Mouse (Mus musculus): ENCODE measurements around the gene H2-M10.3.
A peak's percentile ranks its signal among the peaks of the same experiment; 100 is the strongest.
"Not testable (repeated sequence)": the region's sequence is repeated elsewhere in the genome, so short reads cannot be mapped to it uniquely, and the experiment has no call there.

Gene H2-M10.3

GRCm38 (mm10) chr17:36368317-36368716 lies at the start of gene H2-M10.3:
H2-M10.3 (minus strand) TSS chr17:36368417.
- DNase-seq, result not testable (repeated sequence)

DNA sequence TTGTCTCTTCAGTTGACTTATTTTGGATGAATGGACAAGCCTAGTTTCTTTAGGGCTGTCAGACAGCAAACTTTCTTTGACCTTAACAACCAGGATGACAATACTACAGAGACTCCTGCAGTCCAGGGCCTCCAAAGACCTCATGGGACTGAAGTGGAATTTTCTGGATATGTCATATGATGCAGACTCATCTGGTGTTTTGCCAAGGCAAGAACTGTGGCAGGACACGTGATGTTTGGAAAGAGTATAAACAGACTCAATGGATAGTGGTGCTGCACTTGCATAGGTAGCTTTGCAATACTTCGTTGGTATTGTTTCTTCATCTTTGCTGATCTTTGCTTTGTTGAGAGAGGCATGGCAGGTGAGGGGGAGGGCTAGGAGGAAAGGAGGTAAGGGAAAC lies 49.2 kb upstream of the H2-M10.3 start:
- no peak for DNase-seq

- DNase-seq, result no peak
Measured at GRCm38 (mm10) chr17:36415407-36415806, 47.2 kb upstream of the H2-M10.3 start.

DNA sequence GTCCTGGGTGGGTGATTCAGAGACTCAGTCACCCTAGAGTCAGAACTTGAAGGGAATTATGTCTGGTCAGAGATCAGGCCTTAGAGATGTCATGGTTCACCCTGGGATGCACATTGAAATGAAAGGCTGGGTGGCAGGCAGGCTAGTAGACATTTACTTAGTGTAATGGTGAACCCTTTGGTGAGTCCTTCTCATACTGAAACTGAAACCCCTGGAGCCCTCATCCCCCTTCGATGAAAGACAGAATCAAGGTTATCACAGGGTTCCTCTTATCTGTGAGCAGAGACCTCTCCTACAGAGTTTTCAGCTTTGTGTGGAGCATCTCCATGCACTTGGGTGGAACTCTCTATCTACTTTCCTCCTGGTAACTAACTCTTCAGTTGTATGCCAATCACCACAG lies 46.1 kb upstream of the H2-M10.3 start:
- DNase-seq, result no peak

DNA sequence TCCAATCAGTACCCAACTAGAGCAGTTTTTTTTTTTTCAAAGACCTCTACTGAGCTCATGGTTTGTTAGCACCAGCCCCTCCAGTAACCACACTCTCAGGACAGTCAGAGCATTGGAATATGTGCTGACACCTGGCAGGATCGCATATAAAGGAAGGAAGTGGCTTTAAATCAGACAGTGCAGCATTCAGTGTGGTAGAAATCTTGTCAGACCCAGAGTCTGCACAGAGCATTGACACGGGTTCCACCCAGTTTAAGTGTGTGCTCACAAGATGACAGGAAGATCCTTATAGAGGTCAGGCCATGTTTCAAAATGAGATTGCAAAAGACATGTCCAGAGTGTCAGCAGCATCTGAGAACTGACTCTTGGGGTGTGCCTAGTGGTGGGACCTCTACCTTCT lies 21.7 kb upstream of the H2-M10.3 start:
- DNase-seq, result no peak

DNA sequence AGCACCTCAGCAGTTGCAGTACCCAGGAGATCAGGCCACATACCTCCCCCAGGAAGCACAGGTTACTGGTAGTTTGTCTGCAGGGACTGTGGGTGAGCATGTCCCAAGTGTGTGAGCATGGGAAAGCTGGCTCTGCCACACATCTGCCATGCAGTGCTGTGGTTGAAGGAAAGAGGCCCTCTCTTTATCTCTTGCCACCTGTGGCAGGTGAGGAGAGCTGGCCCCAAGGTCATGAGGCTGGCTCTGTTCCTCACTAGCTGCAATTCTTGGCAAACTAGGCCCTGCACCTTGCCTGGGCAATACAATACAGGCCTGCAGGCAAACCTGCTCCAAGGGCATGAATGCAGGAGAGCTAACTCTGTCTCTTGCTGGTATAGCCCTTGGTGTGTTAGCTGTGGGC lies 5.8 kb downstream of the H2-M10.3 start:
- not testable (repeated sequence) for DNase-seq

DNA sequence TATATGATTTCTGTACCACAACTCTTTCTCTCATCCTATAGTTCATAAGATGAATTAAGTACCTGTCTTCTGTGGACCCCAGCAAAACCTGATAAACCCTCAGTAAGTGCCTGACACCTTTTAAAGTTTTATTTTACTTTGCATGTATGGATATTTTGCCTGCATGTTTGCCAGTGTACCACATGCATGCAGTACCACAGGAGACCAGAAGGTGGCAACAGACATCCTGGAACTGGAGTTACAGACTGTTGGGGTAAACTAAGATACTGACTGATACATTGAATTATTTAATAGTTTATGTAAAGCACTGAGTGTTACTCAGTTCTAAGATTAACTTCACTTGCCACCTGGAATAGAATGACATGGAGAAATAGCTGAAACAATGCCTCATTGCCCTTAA lies 10.7 kb downstream of the H2-M10.3 start:
- peak; percentile 54 for DNase-seq

- no peak for DNase-seq
Measured at GRCm38 (mm10) chr17:36355763-36356162, 12.5 kb downstream of the H2-M10.3 start.

DNA sequence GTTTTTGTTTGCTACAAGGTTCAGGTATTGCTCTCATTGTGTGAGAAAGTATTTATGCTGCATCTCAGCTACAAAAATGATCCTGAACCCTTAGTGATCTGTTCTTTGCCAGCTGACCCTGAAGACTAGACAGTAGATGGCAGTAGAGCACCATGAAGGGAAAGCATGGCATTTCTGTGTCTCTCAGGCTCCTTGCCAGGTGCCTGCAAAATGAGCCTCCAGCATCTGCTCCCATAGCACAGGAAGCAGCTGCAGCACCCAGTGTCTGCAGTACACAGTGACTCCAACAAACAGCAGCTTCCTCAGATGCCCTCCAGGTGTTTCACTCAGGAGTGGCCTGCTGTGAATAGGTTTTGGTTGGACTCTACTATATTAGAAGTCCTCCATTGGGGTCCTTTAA lies 12.9 kb downstream of the H2-M10.3 start:
- peak; percentile 78 for DNase-seq

GRCm38 (mm10) chr17:36326055-36326454 lies 42.2 kb downstream of the H2-M10.3 start, which contains the start of gene H2-M10.1:
H2-M10.1 (minus strand) TSS chr17:36326155.
- no peak for DNase-seq

DNA sequence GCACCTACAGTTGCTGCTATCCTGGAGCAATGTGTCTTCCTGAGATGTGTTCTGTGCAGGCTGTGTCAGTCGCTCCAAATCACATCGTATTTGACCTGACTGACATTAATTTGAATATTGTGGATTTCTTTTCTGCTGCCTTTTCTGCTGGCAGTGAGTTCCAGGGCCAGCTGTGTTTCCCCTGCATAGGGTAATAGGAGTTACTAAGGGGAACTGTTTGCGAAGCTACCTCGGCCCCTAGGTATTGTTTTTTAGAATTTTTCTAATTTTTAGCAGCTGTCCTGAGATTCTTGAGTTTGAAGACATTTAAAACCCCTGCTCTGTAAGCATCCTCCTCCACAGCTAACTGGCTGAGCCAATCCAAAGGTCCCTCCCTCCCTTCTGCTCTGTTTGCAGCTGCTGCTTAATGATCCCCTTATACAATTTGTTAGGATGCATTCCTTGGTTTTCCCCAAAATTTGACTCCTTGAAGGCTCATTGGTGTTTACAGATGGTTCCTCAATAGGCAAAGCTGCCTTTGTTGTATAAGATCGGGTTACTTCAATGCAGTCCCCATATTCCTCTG lies 52.4 kb downstream of the H2-M10.3 start:
- DNase-seq, result peak; percentile 3

- DNase-seq, result peak; percentile 83
Measured at GRCm38 (mm10) chr17:36315041-36315688, 53.1 kb downstream of the H2-M10.3 start.
